Mouse (Mus musculus) common myeloid progenitor, adult 5-6 weeks (primary cell): ENCODE results near the gene Pkp4. TPM values are rescaled to one million over a fixed set of nuclear protein-coding genes. Genes with fewer than 3 reads are reported as not detected.
A peak's percentile ranks its signal among the peaks of the same experiment; 100 is the strongest.

Experiments
- ATAC-seq: replicated peaks from 2 replicates; pipeline ENCODE4 v1.8.0; 2016; ENCODE audit warnings: low read depth, mild to moderate bottlenecking, moderate TSS enrichment, inconsistent platforms; ENCODE audit not compliant: poor library complexity, severe bottlenecking
- total RNA-seq: library from RNA; stranded (forward); fragments of 200-1000, 187-1606 nt; gene quantifications from 2 replicates; pipeline ENCODE4 v1.2.3, GENCODE M21; 2017

Gene Pkp4
- total RNA-seq, 1 experiment from 2014 or later = 23.6 TPM

GRCm38 (mm10) chr2:59318631-59319030 is 158.0 kb downstream of the Pkp4 start:
- ATAC-seq = no peak

GRCm38 (mm10) chr2:59327946-59328345 is 167.3 kb downstream of the Pkp4 start:
- peak; percentile 86 for ATAC-seq

DNA sequence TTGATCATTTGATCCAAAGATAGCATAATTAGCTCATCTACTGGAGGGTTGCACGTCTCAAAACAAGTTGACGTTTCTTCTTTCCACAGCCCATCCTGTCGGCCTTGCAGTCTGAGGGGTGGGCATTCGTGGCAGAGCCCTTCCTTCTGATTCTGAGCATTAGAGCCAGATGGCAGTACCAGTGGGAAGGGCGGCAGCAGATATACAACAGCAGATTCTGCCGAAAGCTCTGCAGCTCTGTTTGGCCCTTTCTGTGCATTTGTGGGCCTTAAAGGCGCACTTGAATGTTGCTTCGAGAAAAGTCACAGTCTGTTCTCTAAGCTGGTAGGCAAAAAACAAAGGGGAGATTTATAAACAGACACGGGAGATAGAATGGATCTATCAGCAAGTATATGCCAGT is 170.4 kb downstream of the Pkp4 start:
- ATAC-seq = no peak

GRCm38 (mm10) chr2:59332523-59332922 is 171.9 kb downstream of the Pkp4 start:
- ATAC-seq = peak; percentile 83

GRCm38 (mm10) chr2:59338501-59338900 is 177.9 kb downstream of the Pkp4 start:
- ATAC-seq = no peak

DNA sequence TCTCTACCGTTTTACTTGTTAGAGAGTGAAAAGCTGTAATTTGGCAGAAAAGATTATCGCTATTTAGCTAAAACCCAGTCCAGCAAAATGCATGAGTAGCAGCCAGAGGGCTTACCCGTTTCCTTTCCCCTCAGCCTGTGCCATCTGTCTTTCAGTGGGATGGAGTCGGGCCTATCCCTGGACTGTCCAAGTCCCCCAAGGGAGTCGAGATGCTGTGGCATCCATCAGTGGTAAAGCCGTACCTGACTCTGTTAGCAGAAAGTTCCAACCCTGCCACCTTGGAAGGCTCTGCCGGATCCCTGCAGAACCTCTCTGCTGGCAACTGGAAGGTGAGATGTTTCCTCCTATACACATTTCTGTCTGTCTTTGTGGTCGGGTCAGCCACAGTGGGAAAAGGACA is 178.3 kb downstream of the Pkp4 start:
- no peak for ATAC-seq

DNA sequence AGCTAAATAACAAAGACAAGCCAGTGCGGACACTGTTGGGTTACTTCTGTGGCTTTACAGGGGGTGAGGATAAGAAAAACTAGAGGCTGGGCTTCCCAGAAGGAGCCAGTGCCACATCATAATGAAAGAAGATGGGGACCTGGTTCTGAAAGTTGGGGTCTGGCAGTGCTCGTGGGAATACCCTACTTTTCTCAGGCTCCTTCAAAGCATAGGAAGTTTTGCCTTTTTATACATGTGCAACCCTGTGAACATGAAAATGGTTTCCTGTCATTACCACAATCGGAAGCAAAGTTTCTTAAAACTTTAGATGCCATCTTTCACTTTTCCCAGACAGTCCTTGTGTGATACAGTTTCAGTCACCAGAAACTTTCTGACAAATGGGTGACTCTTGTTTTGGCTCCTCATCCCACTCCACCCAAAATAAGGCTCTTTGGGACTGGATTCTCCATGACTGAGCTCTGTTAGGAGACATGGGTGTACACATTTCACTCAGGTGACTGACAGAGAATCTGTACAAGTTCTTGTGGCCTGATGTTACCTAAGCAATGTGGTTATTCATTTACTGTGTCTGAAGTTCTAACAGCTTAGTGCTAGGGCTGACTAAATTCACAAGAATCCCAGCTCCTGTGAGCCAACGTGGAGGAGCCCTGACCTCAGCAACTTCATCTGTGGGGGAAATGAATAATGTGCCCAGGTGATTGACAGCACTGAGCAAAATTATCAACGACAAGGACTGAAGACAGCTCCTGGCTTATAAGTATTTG is 179.3 kb downstream of the Pkp4 start:
- 0 out of 2 replicates have a peak, but pooled peaks have one; percentile 20 for ATAC-seq

DNA sequence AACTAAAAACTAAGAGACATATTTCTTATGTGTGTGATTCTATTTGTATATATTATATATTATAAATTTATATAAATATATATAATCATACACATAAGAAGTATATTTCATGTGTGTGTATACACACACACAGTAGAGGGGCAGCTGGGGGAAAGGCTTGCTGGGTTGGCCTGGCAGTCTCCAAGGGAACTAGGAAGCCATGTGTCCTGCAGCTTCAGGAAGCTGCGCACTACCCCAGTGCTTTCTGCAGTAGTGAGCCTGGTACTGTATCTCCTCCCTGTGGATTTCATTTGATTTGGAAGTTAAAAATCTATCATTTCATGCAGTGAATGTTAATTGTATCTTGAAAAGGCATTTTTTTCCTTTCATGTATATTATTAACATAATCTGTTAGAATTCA is 180.2 kb downstream of the Pkp4 start:
- ATAC-seq = no peak

DNA sequence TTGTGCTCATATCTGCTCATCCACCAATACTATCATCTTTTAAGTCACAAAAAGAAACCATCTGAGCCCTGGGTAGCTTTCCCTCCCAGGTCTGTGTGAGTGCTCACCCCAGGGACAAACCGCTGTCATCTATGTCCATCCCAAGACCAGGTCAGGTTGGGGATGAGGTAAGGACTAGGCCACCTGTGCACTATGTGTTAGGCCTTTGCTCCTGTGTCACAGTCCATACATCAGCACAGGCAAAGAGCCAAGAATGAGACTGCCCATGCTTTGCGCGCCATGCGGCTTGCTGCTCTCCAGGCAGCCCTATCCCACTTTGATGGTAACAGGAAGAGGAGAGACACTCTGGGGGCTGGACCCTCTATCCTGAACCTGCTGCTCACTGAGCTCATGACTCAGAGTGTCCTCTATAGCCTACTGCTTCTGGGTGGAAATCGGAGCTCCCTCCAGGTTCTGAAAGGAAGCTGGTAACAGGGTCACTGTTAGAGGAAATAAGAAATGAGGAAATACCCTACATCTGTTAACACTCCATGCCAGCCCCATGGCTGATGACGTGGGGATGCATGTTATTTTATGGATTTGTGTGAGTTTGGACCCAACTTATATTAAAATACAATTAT is 182.1 kb downstream of the Pkp4 start:
- 0 out of 2 replicates have a peak, but pooled peaks have one; percentile 15 for ATAC-seq

DNA sequence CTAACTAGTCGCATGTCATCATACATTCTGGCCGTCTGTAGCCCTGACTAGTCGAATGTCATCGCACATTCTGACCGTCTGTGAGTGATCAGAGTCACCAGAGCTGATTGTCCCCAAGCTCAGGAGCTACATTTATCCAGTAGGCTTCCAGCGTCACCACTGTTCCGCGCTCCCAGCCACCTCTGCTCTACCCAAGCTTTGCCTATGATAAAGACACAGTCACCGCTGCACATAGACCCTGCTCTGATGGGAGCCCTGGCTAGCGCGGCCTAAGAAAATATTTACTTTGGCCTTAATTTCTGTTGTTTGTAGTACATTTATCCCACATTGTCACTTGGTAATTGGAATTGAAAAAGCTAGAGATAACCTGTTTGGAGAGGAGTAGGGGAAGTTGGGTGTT is 183.2 kb downstream of the Pkp4 start:
- no peak for ATAC-seq

GRCm38 (mm10) chr2:59344699-59345098 is 184.0 kb downstream of the Pkp4 start:
- no peak for ATAC-seq

DNA sequence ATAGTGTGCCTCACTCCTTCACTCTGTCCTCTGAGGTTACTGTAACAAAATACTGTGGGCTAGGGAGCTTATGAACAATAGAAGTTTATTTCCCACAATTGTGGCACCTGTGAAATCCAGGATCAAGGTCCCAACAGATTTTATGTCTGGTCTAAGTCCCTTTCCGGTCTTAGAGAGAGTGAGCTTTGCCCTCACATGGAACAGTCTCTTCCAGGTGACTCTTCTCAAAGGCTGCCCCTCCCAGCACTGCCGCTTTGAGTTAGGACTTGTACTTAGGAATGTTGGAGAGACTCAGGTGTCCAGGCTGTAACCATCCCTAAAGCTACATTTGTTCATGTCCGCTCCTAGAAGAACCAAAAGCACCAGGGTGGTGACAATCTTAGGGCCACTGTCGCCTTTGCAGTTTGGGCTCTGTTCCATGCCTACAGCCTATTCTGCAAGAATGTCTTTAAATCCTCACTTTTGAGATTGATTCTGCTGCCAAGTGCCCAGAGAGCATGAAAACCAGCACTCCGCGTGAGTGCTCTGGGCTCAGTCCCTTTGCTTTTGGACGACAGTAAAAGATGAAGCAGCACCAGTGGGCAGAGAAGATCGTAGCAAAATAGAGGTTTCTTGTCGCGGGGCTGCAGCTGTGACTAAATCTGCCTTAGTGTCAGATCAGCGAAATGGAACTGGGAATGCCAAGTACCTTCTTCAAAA is 184.6 kb downstream of the Pkp4 start:
- ATAC-seq = no peak

DNA sequence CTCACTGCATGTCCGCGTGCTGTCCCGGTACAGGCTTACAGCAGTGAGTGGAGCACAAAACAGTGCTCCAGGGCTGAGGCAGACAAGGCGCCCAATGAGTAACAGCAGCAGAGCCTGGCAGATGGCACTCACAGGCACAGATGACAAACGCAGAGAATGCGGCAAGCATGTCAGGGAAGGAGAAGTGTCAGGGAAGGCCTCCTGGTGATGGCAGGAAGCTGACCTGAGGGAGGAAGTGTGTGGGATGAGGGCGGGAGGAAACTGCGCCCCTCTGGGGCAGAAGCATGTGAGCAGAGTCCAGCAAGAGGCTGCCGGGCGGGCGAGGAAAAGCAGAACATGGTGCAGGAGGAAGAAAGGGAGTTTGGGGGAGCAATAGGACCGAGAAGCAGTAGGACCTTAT is 185.8 kb downstream of the Pkp4 start:
- ATAC-seq = peak; percentile 97

- no peak for ATAC-seq
These were observed 187.9 kb downstream of the Pkp4 start for GRCm38 (mm10) chr2:59348585-59348984.

DNA sequence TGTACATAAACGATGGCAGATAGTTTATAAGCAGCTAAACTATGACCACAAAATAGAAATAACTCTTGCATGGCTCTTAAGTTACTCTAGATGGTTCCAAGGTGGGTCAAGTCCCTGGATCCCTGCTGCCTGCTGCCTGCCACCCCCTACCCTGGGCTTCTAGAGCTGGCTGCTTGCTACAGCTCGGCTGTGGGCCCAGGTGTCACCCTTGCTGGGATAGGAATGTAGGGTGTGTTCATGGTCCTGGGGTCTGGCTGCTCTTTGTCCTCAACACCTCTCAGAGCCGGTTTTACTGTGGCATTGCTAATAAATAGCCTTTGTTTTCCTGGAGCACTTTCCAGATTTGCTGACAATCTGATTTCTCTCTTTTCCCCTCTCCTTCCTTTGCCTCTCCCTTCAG is 189.4 kb downstream of the Pkp4 start:
- no peak for ATAC-seq

DNA sequence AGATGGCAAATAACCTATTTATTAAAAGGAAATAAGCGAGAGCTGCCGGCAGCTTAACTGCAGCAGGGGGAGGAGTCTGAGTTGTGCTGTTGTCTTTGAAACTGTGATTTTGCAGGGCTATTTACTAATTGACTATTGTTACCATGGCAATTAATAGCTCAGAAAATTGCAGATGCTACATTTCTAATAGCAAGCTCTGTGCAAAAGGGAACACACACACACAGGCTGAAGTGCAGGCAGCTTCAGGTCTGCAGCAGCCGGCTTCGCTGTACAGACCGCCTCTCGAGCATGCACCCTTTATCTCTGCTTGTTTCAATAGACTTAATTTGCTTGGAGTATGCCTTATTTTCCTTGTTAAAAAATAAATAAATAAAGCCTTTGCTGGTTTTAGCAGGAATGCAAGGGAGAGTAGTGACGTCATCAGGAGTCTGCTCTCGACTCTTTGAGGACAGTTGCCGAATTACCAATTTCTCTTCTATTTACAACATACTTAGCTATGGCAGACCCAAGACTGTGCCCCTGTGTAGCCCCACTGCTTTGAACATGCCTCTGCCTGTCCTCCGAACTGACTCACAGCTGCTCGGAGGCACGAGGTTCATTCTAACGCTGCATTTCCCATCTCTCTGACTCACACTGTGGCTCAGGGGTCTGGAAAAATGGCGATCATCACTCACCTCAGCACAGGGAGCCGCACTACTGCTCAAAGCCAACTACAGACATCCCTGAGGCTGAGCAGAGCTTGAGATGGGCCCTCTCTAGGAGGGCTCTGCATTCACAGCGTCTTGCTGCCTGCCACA is 190.9 kb downstream of the Pkp4 start:
- no peak for ATAC-seq

- no peak for ATAC-seq
These were observed 193.2 kb downstream of the Pkp4 start for GRCm38 (mm10) chr2:59353821-59354220.

GRCm38 (mm10) chr2:59355531-59356289 is 195.1 kb downstream of the Pkp4 start:
- no peak for ATAC-seq

- ATAC-seq = no peak
These were observed 199.2 kb downstream of the Pkp4 start for GRCm38 (mm10) chr2:59359760-59360342.
